Mouse (Mus musculus) ES-Bruce4 (cell line): ENCODE data around the gene Maml2. TPM values are rescaled to one million over a fixed set of nuclear protein-coding genes. Genes with fewer than 3 reads are reported as not detected.

ENCODE experiments used
- H3K27ac ChIP-seq: 2 replicates; pipeline ENCODE4 v1.5.1; 2012; ENCODE audit warnings: low read length, inconsistent platforms; ENCODE audit not compliant: insufficient read depth
- H3K27me3 ChIP-seq: 2 replicates; pipeline ENCODE4 v1.6.1; 2012; ENCODE audit warnings: mild to moderate bottlenecking, low read length, inconsistent platforms; ENCODE audit not compliant: control insufficient read depth, poor library complexity, insufficient read depth, severe bottlenecking
- H3K36me3 ChIP-seq: 2 replicates; pipeline ENCODE4 v1.6.1; 2012; ENCODE audit warnings: inconsistent platforms, mild to moderate bottlenecking, low read length, moderate library complexity; ENCODE audit not compliant: control insufficient read depth, poor library complexity, insufficient read depth, severe bottlenecking
- H3K4me1 ChIP-seq: one replicate; pipeline ENCODE4 v1.8.1; 2011; ENCODE audit warnings: low read length; ENCODE audit not compliant: control insufficient read depth, insufficient read depth
- H3K4me3 ChIP-seq: 2 replicates; pipeline ENCODE4 v1.5.1; 2011; ENCODE audit warnings: low read depth, mild to moderate bottlenecking, low read length
- H3K9ac ChIP-seq: 2 replicates; pipeline ENCODE4 v1.6.1; 2012; ENCODE audit warnings: low read depth, mild to moderate bottlenecking, inconsistent platforms; ENCODE audit not compliant: poor library complexity, severe bottlenecking
- H3K9me3 ChIP-seq: replicated peaks from 2 replicates; pipeline ENCODE4 v1.6.1; 2012; ENCODE audit warnings: mild to moderate bottlenecking, low read length, inconsistent platforms; ENCODE audit not compliant: control insufficient read depth, poor library complexity, insufficient read depth, severe bottlenecking
- CTCF ChIP-seq: IDR thresholded peaks from one replicate; pipeline ENCODE4 v1.8.1; 2011; ENCODE audit warnings: low read depth, low read length
- EP300 ChIP-seq: IDR thresholded peaks from 2 replicates; pipeline ENCODE4 v1.6.1; 2011; ENCODE audit warnings: low read depth, low read length; ENCODE audit not compliant: insufficient read depth
- POLR2A ChIP-seq: IDR thresholded peaks from one replicate; pipeline ENCODE4 v1.8.1; 2011; ENCODE audit warnings: low read length; ENCODE audit not compliant: insufficient read depth
- polyA plus RNA-seq: library from polyadenylated mRNA; stranded (reverse); fragments of >200 nt; gene quantifications from 2 replicates; pipeline ENCODE4 v1.2.4, GENCODE M21; 2011; ENCODE audit warnings: low read depth; ENCODE audit not compliant: missing spikeins, insufficient read depth, insufficient read length

The Maml2 gene
- polyA plus RNA-seq, 1 experiment: 1.4 TPM

GRCm38 (mm10) chr9:13540781-13541180 lies 243.0 kb downstream of the Maml2 start:
- H3K9me3 ChIP-seq: no peaks in the 10 kb centered on the region
- no peak overlapping the region for H3K4me3 ChIP-seq
- no peaks in the 10 kb centered on the region for H3K27me3 ChIP-seq
- no peak overlapping the region for H3K27ac ChIP-seq
- H3K4me1 ChIP-seq: no peaks in the 10 kb centered on the region
- TF ChIP-seq EP300 (no peak), CTCF (no peak), POLR2A (no peak)
- no peaks in the 10 kb centered on the region for H3K36me3 ChIP-seq
- no peak overlapping the region for H3K9ac ChIP-seq

- Histone ChIP-seq H3K4me3 (no peak overlapping the region), H3K4me1 (no peaks in the 10 kb centered on the region), H3K9ac (no peak overlapping the region), H3K27me3 (no peaks in the 10 kb centered on the region), H3K27ac (no peak overlapping the region), H3K36me3 (no peaks in the 10 kb centered on the region), H3K9me3 (no peaks in the 10 kb centered on the region)
- TF ChIP-seq CTCF (no peak), EP300 (no peak), POLR2A (no peak)
Observed at GRCm38 (mm10) chr9:13543167-13543566, 245.4 kb downstream of the Maml2 start.

- Histone ChIP-seq H3K27ac (no peak overlapping the region), H3K4me3 (no peak overlapping the region), H3K27me3 (no peaks in the 10 kb centered on the region), H3K36me3 (no peaks in the 10 kb centered on the region), H3K9me3 (no peaks in the 10 kb centered on the region), H3K4me1 (no peaks in the 10 kb centered on the region), H3K9ac (no peak overlapping the region)
- TF ChIP-seq EP300 (no peak), POLR2A (no peak), CTCF (no peak)
Observed at GRCm38 (mm10) chr9:13544133-13544532, 246.4 kb downstream of the Maml2 start.

GRCm38 (mm10) chr9:13545726-13546125 lies 248.0 kb downstream of the Maml2 start:
- Histone ChIP-seq H3K9me3 (no peaks in the 10 kb centered on the region), H3K27me3 (no peaks in the 10 kb centered on the region), H3K4me1 (no peaks in the 10 kb centered on the region), H3K36me3 (no peaks in the 10 kb centered on the region), H3K27ac (no peak overlapping the region), H3K9ac (no peak overlapping the region), H3K4me3 (no peak overlapping the region)
- TF ChIP-seq POLR2A: no peak

- Histone ChIP-seq H3K4me1 (no peaks in the 10 kb centered on the region), H3K36me3 (no peaks in the 10 kb centered on the region), H3K4me3 (no peak overlapping the region), H3K9me3 (no peaks in the 10 kb centered on the region), H3K9ac (no peak overlapping the region), H3K27me3 (no peaks in the 10 kb centered on the region), H3K27ac (no peak overlapping the region)
- TF ChIP-seq POLR2A (no peak), CTCF (no peak), EP300 (no peak)
Observed at GRCm38 (mm10) chr9:13549911-13550310, 252.2 kb downstream of the Maml2 start.

GRCm38 (mm10) chr9:13552380-13553052 lies 254.8 kb downstream of the Maml2 start:
- H3K9me3 ChIP-seq: no peaks in the 10 kb centered on the region
- TF ChIP-seq EP300 (no peak), CTCF (no peak), POLR2A (no peak)
- no peak overlapping the region for H3K9ac ChIP-seq
- H3K27ac ChIP-seq: no peak overlapping the region
- no peaks in the 10 kb centered on the region for H3K36me3 ChIP-seq
- no peaks in the 10 kb centered on the region for H3K27me3 ChIP-seq
- H3K4me3 ChIP-seq: no peak overlapping the region
- H3K4me1 ChIP-seq: no peaks in the 10 kb centered on the region
